Mouse (Mus musculus) lung, adult 10 weeks (tissue): ENCODE measurements around the gene Gm6217. TPM values are rescaled to one million over a fixed set of nuclear protein-coding genes. Genes with fewer than 3 reads are reported as not detected.

Source experiments
- polyA plus RNA-seq: library from polyadenylated mRNA; stranded (reverse); fragments of 350-450 nt; fragmentation: Illumina TruSeq; extraction: RNeasy Lipid Tissue Mini Kit (QIAGEN cat#74804); gene quantifications from one replicate; pipeline ENCODE4 v1.2.3, GENCODE M21; 2014; ENCODE audit warnings: low read depth, low replicate concordance; ENCODE audit not compliant: insufficient read depth

The Gm6217 gene
- polyA plus RNA-seq, result not detected

DNA sequence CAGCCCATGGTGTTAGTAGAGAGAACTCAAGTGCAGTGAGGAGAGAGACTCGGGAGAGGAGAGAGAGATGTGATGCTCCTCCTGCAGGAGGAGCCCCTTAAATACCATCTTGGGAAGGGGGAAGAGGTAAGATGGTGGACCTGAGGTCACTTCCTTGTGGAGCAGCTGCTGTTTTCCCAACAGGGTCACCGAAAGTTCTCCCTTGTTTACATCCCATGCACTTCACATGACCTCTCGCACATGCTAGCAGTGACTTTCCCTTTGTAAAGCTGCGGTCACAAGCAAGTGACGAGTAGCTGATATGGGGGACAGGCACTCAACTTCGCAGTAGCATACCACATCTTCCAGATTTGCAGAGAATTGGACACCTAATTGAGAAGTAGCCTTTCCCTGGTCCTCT, at the start of gene Gm6217:
Gm6217 (minus strand) TSS at position 74 of the 400 bp plus-strand sequence.

DNA sequence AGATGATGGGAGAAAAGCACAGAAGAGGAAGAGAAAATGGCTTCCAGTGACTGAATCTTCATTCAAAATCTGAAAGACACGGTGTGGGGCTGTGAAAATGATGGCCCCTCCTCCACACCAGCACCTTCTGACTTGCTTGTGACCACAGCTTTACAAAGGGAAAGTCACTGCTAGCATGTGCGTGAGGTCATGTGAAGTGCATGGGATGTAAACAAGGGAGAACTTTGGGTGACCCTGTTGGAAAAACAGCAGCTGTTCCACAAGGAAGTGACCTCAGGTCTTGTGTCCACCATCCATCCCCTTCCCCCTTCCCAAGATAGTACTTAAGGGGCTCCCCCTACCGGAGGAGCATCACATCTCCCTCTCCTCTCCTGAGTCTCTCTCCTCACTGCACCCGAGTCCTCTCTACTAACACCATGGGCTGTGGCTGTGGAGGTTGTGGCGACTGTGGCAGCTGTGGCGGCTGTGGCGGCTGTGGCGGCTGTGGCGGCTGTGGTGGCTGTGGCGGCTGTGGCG, 28.7 kb upstream of the Gm6217 start, which contains the start of gene Gm47955:
Gm47955 (plus strand) TSS at position 417 of the 516 bp plus-strand sequence.

DNA sequence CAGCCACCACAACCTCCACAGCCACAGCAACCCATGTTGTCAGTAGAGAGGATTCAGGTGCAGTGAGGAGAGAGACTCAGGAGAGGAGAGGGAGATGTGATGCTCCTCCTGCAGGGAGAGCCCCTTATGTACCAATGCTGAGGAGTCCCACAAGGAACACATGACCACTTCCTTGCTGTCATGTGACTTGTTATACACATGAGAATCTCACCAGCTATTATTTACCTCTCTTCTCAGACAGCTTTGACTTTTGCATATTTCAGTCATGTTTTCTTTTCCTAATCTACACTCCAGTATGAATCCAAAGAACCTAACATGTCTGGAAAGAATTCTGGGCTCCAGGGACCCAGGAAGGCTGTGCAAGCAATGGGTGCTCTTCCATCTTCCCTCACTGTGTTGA, 24.7 kb upstream of the Gm6217 start, which contains the start of gene Gm7544:
Gm7544 (minus strand) TSS at position 101 of the 400 bp plus-strand sequence.

DNA sequence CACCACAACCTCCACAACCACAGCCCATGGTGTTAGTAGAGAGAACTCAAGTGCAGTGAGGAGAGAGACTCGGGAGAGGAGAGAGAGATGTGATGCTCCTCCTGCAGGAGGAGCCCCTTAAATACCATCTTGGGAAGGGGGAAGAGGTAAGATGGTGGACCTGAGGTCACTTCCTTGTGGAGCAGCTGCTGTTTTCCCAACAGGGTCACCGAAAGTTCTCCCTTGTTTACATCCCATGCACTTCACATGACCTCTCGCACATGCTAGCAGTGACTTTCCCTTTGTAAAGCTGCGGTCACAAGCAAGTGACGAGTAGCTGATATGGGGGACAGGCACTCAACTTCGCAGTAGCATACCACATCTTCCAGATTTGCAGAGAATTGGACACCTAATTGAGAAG, 12.1 kb upstream of the Gm6217 start, which contains the start of gene A030003K21Rik:
A030003K21Rik (minus strand) TSS at position 94 of the 400 bp plus-strand sequence.

DNA sequence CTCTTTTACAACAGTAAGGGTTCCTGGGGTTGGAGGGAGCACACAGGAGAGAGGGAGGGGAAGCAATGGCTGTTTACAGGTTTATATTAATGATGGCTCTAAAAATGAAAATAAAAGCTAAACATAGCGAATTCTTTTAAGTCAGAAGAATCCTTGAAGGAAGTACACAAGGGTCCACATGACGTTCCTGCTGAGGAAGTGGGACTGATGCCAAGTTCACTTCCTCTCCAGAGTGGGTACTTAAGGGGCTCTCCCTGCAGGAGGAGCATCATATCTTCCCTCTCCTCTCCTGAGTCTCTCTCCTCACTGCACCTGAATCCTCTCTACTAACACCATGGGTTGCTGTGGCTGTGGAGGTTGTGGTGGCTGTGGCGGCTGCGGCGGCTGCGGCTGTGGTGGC, 6.5 kb downstream of the Gm6217 start, which contains the start of gene A030014E15Rik:
A030014E15Rik (plus strand) TSS at position 268 of the 400 bp plus-strand sequence.

DNA sequence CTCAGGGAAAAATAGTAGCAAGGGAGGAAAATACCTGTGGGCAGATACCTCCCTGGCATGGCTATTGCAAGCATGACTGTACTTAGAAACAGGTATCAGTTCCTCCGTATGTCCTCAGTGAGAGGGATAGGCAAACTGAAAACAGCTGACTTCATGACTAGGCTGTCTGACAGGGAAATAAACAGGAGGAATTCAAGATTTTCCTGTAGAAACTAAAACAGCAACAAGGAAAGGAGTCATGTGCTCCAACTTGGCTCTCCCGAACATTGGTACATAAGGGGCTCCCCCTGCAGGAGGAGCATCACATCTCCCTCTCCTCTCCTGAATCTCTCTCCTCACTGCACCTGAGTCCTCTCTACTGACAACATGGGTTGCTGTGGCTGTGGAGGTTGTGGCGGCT, 18.2 kb downstream of the Gm6217 start, which contains the start of gene A030005L19Rik:
A030005L19Rik (plus strand) TSS at position 301 of the 400 bp plus-strand sequence.

Other genes with a start within 250 kb of the Gm6217 start
- 96.3 TPM for gene Mff, start 206.5 kb downstream of the Gm6217 start, polyA plus RNA-seq
- gene Tm4sf20, start 162.9 kb downstream of the Gm6217 start, polyA plus RNA-seq, result not detected
- gene Gm47791, start 160.2 kb downstream of the Gm6217 start, polyA plus RNA-seq, result not detected
- gene Agfg1, start 91.9 kb downstream of the Gm6217 start, polyA plus RNA-seq, result 30.7 TPM
- not detected for gene A030005L19Rik, start 18.1 kb downstream of the Gm6217 start, polyA plus RNA-seq
- gene A030014E15Rik, start 6.5 kb downstream of the Gm6217 start, polyA plus RNA-seq, result not detected
- gene A030003K21Rik, start 12.0 kb upstream of the Gm6217 start, polyA plus RNA-seq, result not detected
- not detected for gene Gm7544, start 24.6 kb upstream of the Gm6217 start, polyA plus RNA-seq
- gene Gm47955, start 28.9 kb upstream of the Gm6217 start, polyA plus RNA-seq, result not detected
- not detected for gene Gm47959, start 69.1 kb upstream of the Gm6217 start, polyA plus RNA-seq
- 2.5 TPM for gene Slc19a3, start 107.0 kb upstream of the Gm6217 start, polyA plus RNA-seq
- gene Krtap28-10, start 111.1 kb upstream of the Gm6217 start, polyA plus RNA-seq, result not detected
- 0.33 TPM for gene Gm47969, start 113.5 kb upstream of the Gm6217 start, polyA plus RNA-seq
- not detected for gene A030005K14Rik, start 128.0 kb upstream of the Gm6217 start, polyA plus RNA-seq
- gene Krtap28-13, start 129.5 kb upstream of the Gm6217 start, polyA plus RNA-seq, result not detected
- gene Ccl20, start 185.4 kb upstream of the Gm6217 start, polyA plus RNA-seq, result 1.2 TPM
- gene Daw1, start 228.4 kb upstream of the Gm6217 start, polyA plus RNA-seq, result 3.6 TPM